Mouse (Mus musculus): Measurements from ENCODE around the gene C1ra. TPM values are rescaled to one million over a fixed set of nuclear protein-coding genes. Genes with fewer than 3 reads are reported as not detected.
A peak's percentile ranks its signal among the peaks of the same experiment; 100 is the strongest.
"Not testable (repeated sequence)": the region's sequence is repeated elsewhere in the genome, so short reads cannot be mapped to it uniquely, and the experiment has no call there.

Gene C1ra
- polyA plus RNA-seq, 1 experiment, result 17.8 TPM

- no peaks in the 10 kb centered on the region for H3K27me3 ChIP-seq (ENCODE audit: control insufficient read depth, insufficient read depth, low read length)
- TF ChIP-seq POLR2A (IDR thresholded peaks at IDR 0.05; ENCODE audit: low read depth, low read length), result no peak
- TF ChIP-seq CTCF (IDR thresholded peaks at IDR 0.05; ENCODE audit: extremely low read depth, insufficient read depth, insufficient read length, insufficient replicate concordance), result no peak
- H3K27ac ChIP-seq (ENCODE audit: insufficient read depth, low read length), result no peak overlapping the region
- 86% methylated on average over 3 of the region's 3 CpGs for WGBS
- H3K4me1 ChIP-seq (ENCODE audit: control insufficient read depth, insufficient read depth, insufficient read length), result no peaks in the 10 kb centered on the region
- no peak overlapping the region for H3K4me3 ChIP-seq (ENCODE audit: extremely low read depth, insufficient read depth, insufficient read length)
- H3K36me3 ChIP-seq (ENCODE audit: control insufficient read depth, insufficient read depth, low read length), result no peaks in the 10 kb centered on the region
- no peak for DNase-seq (ENCODE audit: low read depth in 1 of 2, low spot score in 2 of 2)
Measured at GRCm38 (mm10) chr6:124478874-124479572, 33.2 kb upstream of the C1ra start.

DNA sequence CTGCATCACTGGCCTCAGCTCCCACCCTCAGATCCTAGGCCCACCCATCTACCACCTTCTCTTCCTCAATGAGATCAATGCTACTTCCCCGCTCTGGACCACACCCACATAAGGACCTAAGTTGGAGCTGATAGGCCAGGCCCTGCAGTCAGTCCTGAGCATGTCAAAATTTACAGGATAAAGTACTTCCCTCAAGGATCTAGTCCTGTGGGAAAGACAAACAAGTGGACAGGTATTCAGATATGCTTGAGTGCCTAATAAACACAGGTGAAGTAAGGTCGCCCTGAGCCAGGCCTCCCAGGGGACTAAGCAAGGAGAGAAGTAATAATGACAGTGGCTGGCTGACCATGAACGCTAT, 32.7 kb upstream of the C1ra start:
- 84% methylated on average over 3 of the region's 3 CpGs for WGBS
- H3K36me3 ChIP-seq (ENCODE audit: control insufficient read depth, insufficient read depth, low read length), result no peaks in the 10 kb centered on the region

GRCm38 (mm10) chr6:124480295-124480694, 31.9 kb upstream of the C1ra start:
- TF ChIP-seq CTCF (IDR thresholded peaks at IDR 0.05; ENCODE audit: extremely low read depth, insufficient read depth, insufficient read length, insufficient replicate concordance) (no peak), POLR2A (IDR thresholded peaks at IDR 0.05; ENCODE audit: low read depth, low read length) (no peak)
- Histone ChIP-seq H3K4me3 (ENCODE audit: extremely low read depth, insufficient read depth, insufficient read length) (no peak overlapping the region), H3K36me3 (ENCODE audit: control insufficient read depth, insufficient read depth, low read length) (no peaks in the 10 kb centered on the region), H3K27me3 (ENCODE audit: control insufficient read depth, insufficient read depth, low read length) (no peaks in the 10 kb centered on the region), H3K27ac (ENCODE audit: insufficient read depth, low read length) (no peak overlapping the region), H3K4me1 (ENCODE audit: control insufficient read depth, insufficient read depth, insufficient read length) (no peaks in the 10 kb centered on the region)
- 32% methylated on average over 4 of the region's 4 CpGs for WGBS
- peak in 1 of 2 experiments; percentile 26 for DNase-seq (ENCODE audit: low read depth in 1 of 2, low spot score in 2 of 2)

More for the DNA sequence above, 32.7 kb upstream of the C1ra start:
- Histone ChIP-seq H3K4me3 (ENCODE audit: extremely low read depth, insufficient read depth, insufficient read length) (no peak overlapping the region), H3K4me1 (ENCODE audit: control insufficient read depth, insufficient read depth, insufficient read length) (no peaks in the 10 kb centered on the region), H3K27ac (ENCODE audit: insufficient read depth, low read length) (no peak overlapping the region), H3K27me3 (ENCODE audit: control insufficient read depth, insufficient read depth, low read length) (no peaks in the 10 kb centered on the region)
- no peak for DNase-seq (ENCODE audit: low read depth in 1 of 2, low spot score in 2 of 2)
- TF ChIP-seq CTCF (IDR thresholded peaks at IDR 0.05; ENCODE audit: extremely low read depth, insufficient read depth, insufficient read length, insufficient replicate concordance) (no peak), POLR2A (IDR thresholded peaks at IDR 0.05; ENCODE audit: low read depth, low read length) (no peak)

- no peak overlapping the region for H3K27ac ChIP-seq (ENCODE audit: insufficient read depth, low read length)
- DNase-seq (ENCODE audit: low read depth in 1 of 2, low spot score in 2 of 2), result peak in 1 of 2 experiments; percentile 17
- TF ChIP-seq POLR2A (IDR thresholded peaks at IDR 0.05; ENCODE audit: low read depth, low read length), result no peak
- peak; percentile 31; the same call in 1 of the 2 replicates for TF ChIP-seq CTCF (IDR thresholded peaks at IDR 0.05; ENCODE audit: extremely low read depth, insufficient read depth, insufficient read length, insufficient replicate concordance)
- H3K36me3 ChIP-seq (ENCODE audit: control insufficient read depth, insufficient read depth, low read length), result no peaks in the 10 kb centered on the region
- no peaks in the 10 kb centered on the region for H3K27me3 ChIP-seq (ENCODE audit: control insufficient read depth, insufficient read depth, low read length)
- H3K4me1 ChIP-seq (ENCODE audit: control insufficient read depth, insufficient read depth, insufficient read length), result no peaks in the 10 kb centered on the region
- H3K4me3 ChIP-seq (ENCODE audit: extremely low read depth, insufficient read depth, insufficient read length), result no peak overlapping the region
- WGBS, result 45% methylated on average over 6 of the region's 6 CpGs
Measured at GRCm38 (mm10) chr6:124481571-124481970, 30.6 kb upstream of the C1ra start.

GRCm38 (mm10) chr6:124483831-124484230, 28.4 kb upstream of the C1ra start:
- H3K27ac ChIP-seq (ENCODE audit: insufficient read depth, low read length); H3K4me1 ChIP-seq (ENCODE audit: control insufficient read depth, insufficient read depth, insufficient read length); H3K27me3 ChIP-seq (ENCODE audit: control insufficient read depth, insufficient read depth, low read length); DNase-seq (ENCODE audit: low read depth in 1 of 2, low spot score in 2 of 2); H3K36me3 ChIP-seq (ENCODE audit: control insufficient read depth, insufficient read depth, low read length); H3K4me3 ChIP-seq (ENCODE audit: extremely low read depth, insufficient read depth, insufficient read length): not testable (repeated sequence)
- WGBS, result 83% methylated on average over 3 of the region's 3 CpGs

DNA sequence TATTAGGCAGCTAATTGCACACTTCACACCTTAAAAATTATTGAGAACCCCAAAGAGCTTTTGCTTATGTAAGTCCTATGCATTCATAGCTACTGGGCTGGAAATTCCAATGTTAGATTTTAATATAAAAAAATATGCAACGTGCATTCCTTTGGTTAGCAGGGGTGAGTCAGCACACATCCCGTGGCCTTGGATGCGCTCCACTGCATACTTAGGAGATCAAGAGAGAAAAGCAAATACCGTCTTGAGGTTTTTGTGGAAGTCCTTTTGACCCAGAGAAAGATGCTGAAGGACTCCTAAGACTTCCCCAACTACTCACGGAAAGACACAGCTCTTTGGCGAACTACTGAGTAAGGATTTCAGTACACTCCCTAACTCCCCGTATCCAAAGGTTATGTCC, 27.4 kb upstream of the C1ra start:
- no peak overlapping the region for H3K27ac ChIP-seq (ENCODE audit: insufficient read depth, low read length)
- no peak for TF ChIP-seq POLR2A (IDR thresholded peaks at IDR 0.05; ENCODE audit: low read depth, low read length)
- no peak for TF ChIP-seq CTCF (IDR thresholded peaks at IDR 0.05; ENCODE audit: extremely low read depth, insufficient read depth, insufficient read length, insufficient replicate concordance)
- no peaks in the 10 kb centered on the region for H3K27me3 ChIP-seq (ENCODE audit: control insufficient read depth, insufficient read depth, low read length)
- 86% methylated on average over 7 of the region's 7 CpGs for WGBS
- no peak for DNase-seq (ENCODE audit: low read depth in 1 of 2, low spot score in 2 of 2)
- no peaks in the 10 kb centered on the region for H3K4me1 ChIP-seq (ENCODE audit: control insufficient read depth, insufficient read depth, insufficient read length)
- no peaks in the 10 kb centered on the region for H3K36me3 ChIP-seq (ENCODE audit: control insufficient read depth, insufficient read depth, low read length)
- H3K4me3 ChIP-seq (ENCODE audit: extremely low read depth, insufficient read depth, insufficient read length), result no peak overlapping the region

DNA sequence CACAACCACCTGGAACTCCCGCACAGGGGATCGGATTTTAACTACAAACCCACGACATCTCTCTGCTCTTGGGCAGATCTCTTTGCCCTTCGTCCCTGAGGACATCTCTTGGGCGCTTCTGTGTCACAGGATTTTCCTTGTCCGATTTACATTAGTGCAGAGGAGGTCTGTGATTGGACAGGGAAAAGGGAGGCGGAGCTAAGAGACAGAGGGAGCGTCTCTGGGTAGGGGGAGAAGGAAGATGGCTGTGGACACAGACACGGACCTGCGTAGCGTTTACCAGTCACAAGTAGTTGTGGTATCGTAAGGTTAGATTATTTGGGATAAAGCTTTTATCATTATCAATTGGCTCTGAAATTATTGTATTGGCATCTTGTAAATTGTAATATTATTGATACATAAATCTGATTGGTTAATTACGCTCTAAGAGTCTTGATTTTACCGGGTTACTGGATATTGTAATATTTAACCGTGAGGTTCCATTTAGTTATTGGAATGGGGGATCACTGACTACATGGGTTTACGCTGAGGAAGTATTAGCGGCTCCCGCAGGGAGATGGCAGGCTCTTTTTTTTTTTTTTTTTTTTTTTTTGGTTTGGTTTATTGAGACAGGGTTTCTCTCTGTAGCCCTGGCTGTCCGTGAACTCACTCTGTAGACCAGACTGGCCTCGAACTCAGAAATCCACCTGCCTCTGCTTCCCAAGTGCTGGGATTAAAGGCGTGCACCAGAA, 26.6 kb upstream of the C1ra start:
- 88% methylated on average over 21 of the region's 21 CpGs for WGBS
- no peak for DNase-seq (ENCODE audit: low read depth in 1 of 2, low spot score in 2 of 2)
- Histone ChIP-seq H3K4me1 (ENCODE audit: control insufficient read depth, insufficient read depth, insufficient read length) (no peaks in the 10 kb centered on the region), H3K27ac (ENCODE audit: insufficient read depth, low read length) (no peak overlapping the region), H3K36me3 (ENCODE audit: control insufficient read depth, insufficient read depth, low read length) (no peaks in the 10 kb centered on the region), H3K4me3 (ENCODE audit: extremely low read depth, insufficient read depth, insufficient read length) (no peak overlapping the region), H3K27me3 (ENCODE audit: control insufficient read depth, insufficient read depth, low read length) (no peaks in the 10 kb centered on the region)
- TF ChIP-seq POLR2A (IDR thresholded peaks at IDR 0.05; ENCODE audit: low read depth, low read length), result no peak

Data from spleen, adult 2 months (tissue).